Mouse (Mus musculus) lung, adult 2 months (tissue): ENCODE data around the gene Pacsin1.

Experiments
- CTCF ChIP-seq: fragments of 200-500 bp; IDR thresholded peaks from 2 replicates; pipeline ENCODE4 v1.5.1; 2011; ENCODE audit warnings: mild to moderate bottlenecking, low read length, control low read depth; ENCODE audit not compliant: insufficient read depth
- POLR2A ChIP-seq: fragments of 200-500 bp; IDR thresholded peaks from 2 replicates; pipeline ENCODE4 v1.6.1; 2011; ENCODE audit warnings: low read depth, mild to moderate bottlenecking, control low read depth, low read length, borderline replicate concordance; ENCODE audit errors: extremely low read depth

DNA sequence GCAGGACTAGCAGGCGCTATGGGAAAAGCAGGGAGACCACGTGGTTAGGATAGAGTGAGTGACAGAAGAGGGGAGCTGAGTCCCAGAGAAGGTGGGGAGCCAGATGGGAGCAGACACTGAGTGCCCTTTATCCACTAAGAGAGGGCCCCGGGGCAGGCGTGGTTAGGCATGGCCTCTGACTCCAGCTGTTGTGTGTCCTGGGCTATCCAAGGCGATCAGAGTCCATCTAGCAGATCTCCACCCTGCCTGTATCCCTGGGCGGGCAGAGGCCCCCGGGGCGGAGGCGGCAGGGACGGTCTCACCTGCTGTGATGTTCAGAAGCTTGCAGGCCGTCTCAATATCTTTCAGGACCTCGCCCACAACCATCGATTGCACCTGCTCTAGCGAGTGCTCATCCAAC lies 64.4 kb downstream of the Pacsin1 start:
- TF ChIP-seq CTCF (no peak), POLR2A (no peak)
